Mouse (Mus musculus) liver, embryonic 12.5 days (tissue): ENCODE data around the gene Kif22. TPM values are rescaled to one million over a fixed set of nuclear protein-coding genes. Genes with fewer than 3 reads are reported as not detected.

Experiments used
- ATAC-seq: fragments of 200-750 bp; cut with Nextera tagmentation; 2 replicates; pipeline ENCODE4 v1.8.0; 2017; ENCODE audit warnings: moderate number of reproducible peaks, mild to moderate bottlenecking, moderate library complexity
- H3K27ac ChIP-seq: fragments of 300-500 bp; sonication (generic); 2 replicates; pipeline ENCODE4 v1.5.1; 2016; ENCODE audit warnings: mild to moderate bottlenecking
- H3K27me3 ChIP-seq: fragments of 300-500 bp; sonication (generic); replicated peaks from 2 replicates; pipeline ENCODE4 v1.6.1; 2016; ENCODE audit warnings: mild to moderate bottlenecking, moderate library complexity
- H3K36me3 ChIP-seq: fragments of 300-500 bp; sonication (generic); 2 replicates; pipeline ENCODE4 v1.6.1; 2016; ENCODE audit warnings: mild to moderate bottlenecking, moderate library complexity
- H3K4me1 ChIP-seq: fragments of 300-500 bp; sonication (generic); 2 replicates; pipeline ENCODE4 v1.6.1; 2016
- H3K4me2 ChIP-seq: fragments of 300-500 bp; sonication (generic); 2 replicates; pipeline ENCODE4 v1.6.1; 2016; ENCODE audit warnings: mild to moderate bottlenecking, moderate library complexity
- H3K4me3 ChIP-seq: fragments of 300-500 bp; sonication (generic); 2 replicates; pipeline ENCODE4 v1.5.1; 2016; ENCODE audit warnings: mild to moderate bottlenecking, moderate library complexity
- H3K9ac ChIP-seq: fragments of 300-500 bp; sonication (generic); 2 replicates; pipeline ENCODE4 v1.6.1; 2016; ENCODE audit warnings: mild to moderate bottlenecking, moderate library complexity
- H3K9me3 ChIP-seq: fragments of 300-500 bp; sonication (generic); replicated peaks from 2 replicates; pipeline ENCODE4 v1.6.1; 2016; ENCODE audit warnings: mild to moderate bottlenecking, moderate library complexity
- WGBS: fragments of 180-500 bp; shearing (Covaris S2); methylation state at CpG from one replicate; pipeline ENCODE4 v1.1.7; 2016; ENCODE audit not compliant: insufficient replicate concordance; 5-methylcytosine and 5-hydroxymethylcytosine counted together
- polyA plus RNA-seq: library from polyadenylated mRNA; unstranded; fragments of >200 nt; fragmentation: Nextera tagmentation; extraction: Ambion mirVana; gene quantifications from 2 replicates; pipeline ENCODE4 v1.2.1, GENCODE M21; 2016

Kif22 gene
- polyA plus RNA-seq, 1 experiment from 2014 or later: 126 TPM

DNA sequence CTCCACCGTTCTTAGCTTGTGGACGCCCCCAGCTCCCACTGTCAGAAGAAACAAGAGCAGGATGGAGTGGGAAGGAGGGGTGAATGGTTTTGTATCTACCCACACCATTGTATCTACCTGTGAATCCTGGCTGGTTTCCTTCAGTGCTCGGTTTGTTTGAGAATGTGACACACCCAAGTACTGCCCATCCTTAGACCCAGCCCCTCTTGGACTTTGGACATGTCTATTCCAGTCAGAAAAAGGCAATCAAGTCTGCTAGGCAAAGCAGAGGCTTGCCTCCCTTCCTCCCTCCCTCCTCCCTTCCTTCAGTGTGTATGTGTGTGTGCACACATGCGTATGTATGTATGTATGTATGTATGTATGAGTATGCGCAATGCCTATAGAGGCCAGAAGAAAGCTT is 38.7 kb downstream of the Kif22 start:
- WGBS: 80% methylated on average over 5 of the region's 5 CpGs
- no peak overlapping the region for H3K4me2 ChIP-seq
- ATAC-seq: no peak

DNA sequence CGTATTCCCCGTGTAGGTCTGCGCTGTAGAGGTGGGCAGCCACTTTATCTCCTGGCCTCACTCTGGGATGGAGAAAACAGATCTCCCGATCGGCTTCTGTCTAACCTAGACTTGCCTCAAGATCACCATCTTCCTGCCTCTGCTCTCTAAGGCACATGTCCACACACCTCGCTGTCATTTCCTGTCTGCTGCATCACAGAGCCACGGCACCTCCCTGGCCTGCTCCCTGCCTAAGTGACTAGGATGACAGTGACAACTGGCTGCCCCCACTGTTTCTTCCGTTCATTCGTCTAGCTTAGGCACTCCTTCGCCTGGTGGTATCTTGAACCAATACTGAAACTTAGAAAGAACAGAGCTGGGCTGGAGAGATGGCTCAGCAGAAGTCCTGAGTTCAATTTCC is 42.7 kb downstream of the Kif22 start:
- Histone ChIP-seq H3K4me3 (no peak overlapping the region), H3K27me3 (no peaks in the 10 kb centered on the region), H3K9ac (no peak overlapping the region), H3K27ac (no peak overlapping the region), H3K9me3 (0 out of 2 replicates have a peak, but pooled peaks cover 3% of the 10 kb centered on the region), H3K36me3 (peaks cover 6% of the 10 kb centered on the region), H3K4me1 (peaks cover 6% of the 10 kb centered on the region; the same call in 1 of the 2 replicates), H3K4me2 (no peak overlapping the region)
- no peak for ATAC-seq
- WGBS: 51% methylated on average over 10 of the region's 10 CpGs

More for the DNA sequence above, 38.7 kb downstream of the Kif22 start:
- Histone ChIP-seq H3K4me1 (peaks cover 22% of the 10 kb centered on the region), H3K27me3 (no peaks in the 10 kb centered on the region), H3K27ac (no peak overlapping the region), H3K36me3 (no peaks in the 10 kb centered on the region), H3K9ac (no peak overlapping the region), H3K4me3 (no peak overlapping the region), H3K9me3 (no peaks in the 10 kb centered on the region)

DNA sequence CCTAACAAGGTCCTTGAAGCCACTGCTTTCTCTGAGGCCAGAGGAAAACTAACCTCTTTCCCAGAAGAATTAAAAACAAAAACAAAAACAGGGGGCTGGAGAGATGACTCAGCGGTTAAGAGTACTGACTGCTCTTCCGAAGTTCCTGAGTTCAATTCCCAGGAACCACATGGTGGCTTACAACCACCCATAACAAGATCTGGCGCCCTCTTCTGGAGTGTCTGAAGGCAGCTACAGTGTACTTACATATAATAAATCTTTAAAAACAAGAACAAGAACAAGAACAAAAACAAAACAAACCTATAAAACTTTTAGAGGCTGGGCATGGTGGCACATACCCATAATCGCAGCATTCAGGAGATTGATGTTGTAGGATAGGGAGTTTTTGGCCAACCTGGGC is 45.8 kb downstream of the Kif22 start:
- H3K9me3 ChIP-seq: 0 out of 2 replicates have a peak, but pooled peaks cover 3% of the 10 kb centered on the region

DNA sequence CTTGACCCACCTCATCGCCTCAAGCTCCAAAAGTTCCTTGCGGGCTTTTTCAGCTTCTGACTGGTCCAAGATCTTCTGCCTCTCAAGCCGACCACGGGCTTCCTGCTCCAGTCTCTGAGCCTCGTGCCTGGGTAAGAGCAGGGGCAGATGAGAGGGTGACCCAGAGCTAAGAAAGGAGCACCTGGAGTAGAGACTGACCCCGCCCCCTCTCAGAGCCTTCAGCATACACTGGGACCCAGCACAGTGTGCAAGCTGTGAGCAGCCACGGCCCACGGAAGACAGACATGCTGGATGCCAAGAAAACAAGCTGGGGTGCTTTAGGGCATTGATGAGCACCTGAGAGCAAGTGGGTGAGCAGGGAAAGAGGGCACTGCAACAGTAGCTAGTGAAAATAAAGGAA is 53.5 kb downstream of the Kif22 start:
- Histone ChIP-seq H3K36me3 (no peaks in the 10 kb centered on the region), H3K9ac (no peak overlapping the region), H3K27ac (no peak overlapping the region), H3K4me1 (no peaks in the 10 kb centered on the region), H3K4me2 (no peak overlapping the region), H3K4me3 (no peak overlapping the region), H3K27me3 (0 out of 2 replicates have a peak, but pooled peaks cover 11% of the 10 kb centered on the region), H3K9me3 (no peaks in the 10 kb centered on the region)
- ATAC-seq: no peak
- 66% methylated on average over 8 of the region's 8 CpGs for WGBS

More for the DNA sequence above, 45.8 kb downstream of the Kif22 start:
- no peak overlapping the region for H3K27ac ChIP-seq
- H3K9ac ChIP-seq: no peak overlapping the region
- H3K4me1 ChIP-seq: no peaks in the 10 kb centered on the region; the same call in 1 of the 2 replicates
- no peak overlapping the region for H3K4me3 ChIP-seq
- WGBS: 68% methylated on average over 4 of the region's 4 CpGs
- H3K36me3 ChIP-seq: peaks cover 6% of the 10 kb centered on the region
- H3K27me3 ChIP-seq: 0 out of 2 replicates have a peak, but pooled peaks cover 5% of the 10 kb centered on the region
- no peak for ATAC-seq
- no peak overlapping the region for H3K4me2 ChIP-seq

DNA sequence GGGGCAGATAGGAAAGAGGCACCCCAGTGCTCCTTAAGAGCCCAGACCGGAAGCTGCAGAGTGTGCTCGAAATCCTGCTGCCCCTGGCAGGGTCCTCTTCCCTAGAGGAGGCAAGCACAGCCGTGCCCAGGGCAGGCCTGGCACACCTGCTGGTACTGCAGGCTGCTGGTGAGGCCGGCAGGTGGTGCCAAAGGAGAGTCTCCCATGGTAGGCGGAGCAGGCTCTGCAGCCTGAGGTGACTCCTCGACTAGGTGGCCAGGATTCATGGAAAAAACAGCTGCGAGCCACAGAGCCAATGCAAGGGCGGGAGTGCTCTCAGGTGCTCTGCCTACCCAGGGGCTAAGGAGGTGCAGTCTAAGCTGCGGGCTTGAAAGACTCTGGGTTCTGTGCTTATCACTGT is 56.0 kb downstream of the Kif22 start:
- no peak for ATAC-seq
- no peak overlapping the region for H3K9ac ChIP-seq
- H3K4me3 ChIP-seq: no peak overlapping the region
- 44% methylated on average over 9 of the region's 9 CpGs for WGBS
- no peaks in the 10 kb centered on the region for H3K9me3 ChIP-seq
- H3K36me3 ChIP-seq: peaks cover under 1% of the 10 kb centered on the region; the same call in 1 of the 2 replicates
- 0 out of 2 replicates have a peak, but pooled peaks cover 6% of the 10 kb centered on the region for H3K27me3 ChIP-seq
- H3K4me2 ChIP-seq: no peak overlapping the region
- peaks cover 11% of the 10 kb centered on the region; the same call in 1 of the 2 replicates for H3K4me1 ChIP-seq
- no peak overlapping the region for H3K27ac ChIP-seq

DNA sequence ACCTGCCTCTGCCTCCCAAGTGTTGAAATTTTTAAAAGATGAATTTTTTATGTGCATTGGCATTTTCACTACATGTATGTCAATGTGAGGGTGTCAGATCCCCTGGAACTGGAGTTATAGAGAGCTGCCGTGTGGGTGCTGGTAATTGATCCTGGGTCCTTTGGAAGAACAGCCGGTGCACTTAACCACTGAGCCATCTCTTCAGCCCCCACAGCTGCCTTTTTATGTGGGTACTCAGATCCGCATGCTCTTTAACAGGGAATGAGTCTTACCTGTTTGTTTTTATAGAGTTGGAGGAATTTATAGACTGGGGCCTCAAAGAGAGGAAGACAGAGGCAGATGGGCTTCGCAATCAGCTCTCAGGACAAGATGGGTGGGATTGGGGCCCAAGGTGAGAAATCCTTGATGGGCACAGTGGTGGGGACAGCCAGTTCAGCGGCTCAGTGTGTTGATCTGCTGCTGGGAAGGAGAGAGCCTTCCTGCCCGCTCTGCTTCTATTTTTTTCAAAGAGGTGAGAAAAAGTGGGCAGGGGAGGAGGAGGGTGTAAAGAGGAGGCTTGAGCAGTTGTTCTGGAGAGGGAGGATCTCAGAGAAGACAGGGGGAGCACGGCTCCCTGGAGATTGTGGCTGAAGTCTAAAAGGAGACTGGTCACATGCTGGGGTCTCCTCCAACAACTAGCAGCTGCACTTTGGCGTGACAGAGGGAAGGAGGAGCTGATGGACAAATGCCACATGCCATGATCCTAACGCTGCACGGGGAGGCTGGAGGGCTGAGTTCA is 57.4 kb downstream of the Kif22 start:
- Histone ChIP-seq H3K4me2 (no peak overlapping the region), H3K9ac (no peak overlapping the region), H3K4me3 (no peak overlapping the region), H3K9me3 (no peaks in the 10 kb centered on the region), H3K27me3 (0 out of 2 replicates have a peak, but pooled peaks cover 6% of the 10 kb centered on the region), H3K4me1 (peaks cover 11% of the 10 kb centered on the region; the same call in 1 of the 2 replicates), H3K27ac (no peak overlapping the region), H3K36me3 (peaks cover 14% of the 10 kb centered on the region)
- 48% methylated on average over 10 of the region's 10 CpGs for WGBS
- no peak for ATAC-seq

DNA sequence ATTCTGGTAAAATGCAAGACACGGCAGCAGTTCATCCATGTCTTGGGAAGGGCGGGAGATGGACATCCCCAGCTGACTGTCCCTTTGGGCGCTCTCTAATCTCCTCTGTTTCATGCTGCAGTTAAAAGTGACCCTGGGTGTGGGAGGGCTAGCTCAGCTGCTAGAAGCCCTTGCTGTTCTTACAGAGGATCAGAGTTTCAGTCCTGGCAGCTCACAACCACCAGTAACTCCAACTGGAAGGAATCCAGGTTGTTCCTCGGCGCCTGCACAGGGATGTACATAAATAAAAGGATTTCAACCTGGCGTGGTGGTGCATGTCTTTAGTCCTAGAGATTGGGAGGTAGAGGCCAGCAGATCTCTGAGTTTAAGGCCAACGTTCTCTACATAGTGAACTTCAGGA is 59.2 kb downstream of the Kif22 start:
- Histone ChIP-seq H3K9ac (no peak overlapping the region), H3K9me3 (no peaks in the 10 kb centered on the region), H3K36me3 (peaks cover 31% of the 10 kb centered on the region), H3K27me3 (0 out of 2 replicates have a peak, but pooled peaks cover 6% of the 10 kb centered on the region), H3K27ac (no peak overlapping the region), H3K4me2 (no peak overlapping the region), H3K4me1 (peaks cover 27% of the 10 kb centered on the region), H3K4me3 (no peak overlapping the region)
- 80% methylated on average over 7 of the region's 7 CpGs for WGBS
- no peak for ATAC-seq

DNA sequence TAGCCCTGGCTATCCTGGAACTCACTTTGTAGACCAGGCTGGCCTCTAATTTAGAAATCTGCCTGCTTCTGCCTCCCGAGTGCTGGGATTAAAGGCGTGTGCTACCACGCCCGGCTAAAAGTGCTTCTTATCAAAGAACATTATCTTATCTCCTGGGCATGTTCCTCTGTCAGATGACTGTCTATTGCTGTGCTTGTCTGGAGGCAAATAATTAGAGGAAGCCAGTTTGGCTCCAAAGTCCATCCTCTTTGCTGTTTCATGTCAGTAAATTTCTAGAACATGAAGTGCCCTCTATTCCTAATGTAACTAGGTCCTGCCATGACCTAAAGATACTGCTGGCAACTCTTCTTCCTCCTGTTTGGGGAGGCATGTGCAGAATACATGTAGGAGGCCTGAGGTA is 60.2 kb downstream of the Kif22 start:
- 0 out of 2 replicates have a peak, but pooled peaks cover 6% of the 10 kb centered on the region for H3K27me3 ChIP-seq
- no peak overlapping the region for H3K4me2 ChIP-seq
- no peak for ATAC-seq
- no peaks in the 10 kb centered on the region for H3K9me3 ChIP-seq
- peaks cover 37% of the 10 kb centered on the region for H3K4me1 ChIP-seq
- H3K27ac ChIP-seq: no peak overlapping the region
- no peak overlapping the region for H3K9ac ChIP-seq
- peaks cover 36% of the 10 kb centered on the region for H3K36me3 ChIP-seq
- H3K4me3 ChIP-seq: no peak overlapping the region
- WGBS: 44% methylated on average over 4 of the region's 4 CpGs

DNA sequence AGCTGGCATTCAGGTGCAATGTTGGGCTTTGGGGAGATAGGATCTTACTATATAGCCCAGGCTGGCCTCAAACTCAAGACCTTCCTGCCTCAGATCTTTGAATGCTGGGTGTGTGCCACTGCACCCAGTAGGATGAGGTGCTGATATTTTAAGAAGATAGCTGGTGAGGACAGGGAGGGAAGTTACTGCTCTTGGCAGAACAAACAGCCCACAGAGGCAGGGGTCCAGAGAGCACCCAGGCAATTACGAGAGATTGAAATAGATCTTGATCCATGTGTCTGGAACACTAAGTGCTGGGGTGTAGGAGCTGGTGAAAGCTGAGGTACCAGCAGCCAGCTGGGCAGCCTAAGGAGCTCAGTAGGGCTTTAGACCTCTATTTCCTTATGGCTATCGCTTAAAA is 60.7 kb downstream of the Kif22 start:
- 71% methylated on average over 2 of the region's 2 CpGs for WGBS
- Histone ChIP-seq H3K9me3 (no peaks in the 10 kb centered on the region), H3K9ac (no peak overlapping the region), H3K4me3 (no peak overlapping the region), H3K4me1 (peaks cover 41% of the 10 kb centered on the region), H3K27me3 (0 out of 2 replicates have a peak, but pooled peaks cover 6% of the 10 kb centered on the region), H3K36me3 (peaks cover 36% of the 10 kb centered on the region), H3K4me2 (no peak overlapping the region), H3K27ac (no peak overlapping the region)
- no peak for ATAC-seq

DNA sequence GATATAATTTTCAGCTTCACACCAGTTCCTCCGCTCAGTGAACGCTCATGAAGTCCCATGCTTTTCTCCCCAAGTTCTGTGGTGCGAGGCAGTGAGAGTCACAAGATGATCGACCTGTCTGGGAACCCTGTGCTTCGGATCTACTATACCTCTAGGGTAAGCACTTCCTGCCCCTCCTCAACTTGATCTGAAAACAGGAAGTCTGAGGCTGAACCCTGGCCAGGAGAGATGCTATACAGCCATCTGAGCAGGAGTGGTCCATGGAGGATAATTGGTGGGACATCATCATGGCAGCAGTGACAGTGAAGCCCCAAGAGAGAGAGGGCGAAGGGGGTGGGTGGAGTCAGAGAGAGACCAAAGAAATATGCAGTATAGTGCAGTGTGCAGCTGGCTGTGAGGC is 63.4 kb downstream of the Kif22 start:
- no peak overlapping the region for H3K4me2 ChIP-seq
- H3K4me3 ChIP-seq: no peak overlapping the region
- 84% methylated on average over 6 of the region's 6 CpGs for WGBS
- peaks cover 47% of the 10 kb centered on the region for H3K4me1 ChIP-seq
- H3K27me3 ChIP-seq: no peaks in the 10 kb centered on the region
- H3K9ac ChIP-seq: no peak overlapping the region
- peaks cover 36% of the 10 kb centered on the region for H3K36me3 ChIP-seq
- no peak overlapping the region for H3K27ac ChIP-seq
- ATAC-seq: no peak
- H3K9me3 ChIP-seq: no peaks in the 10 kb centered on the region
